30 mouse cellular contexts compared by ENCODE assay signal in genomic region chr6:135171736-135172135, GRCm38 (mm10). TPM values are rescaled to one million over a fixed set of nuclear protein-coding genes. Genes with fewer than 3 reads are reported as not detected.
A peak's percentile ranks its signal among the peaks of the same experiment; 100 is the strongest.
DNase-seq lines count a peak whose midpoint lies in the region; ATAC-seq and TF ChIP-seq lines count a peak whose summit lies in the region.
"Had no signal": no experiment of that assay in that cellular context is flagged by ENCODE, and none has a peak within 500 bp of the region (broad histone marks: within the 10 kb centered on the region; RNA-seq: fewer than 3 reads in every experiment).

No protein-coding gene starts in this region.

- H3K36me3 ChIP-seq in midbrain, embryonic 11.5 days (ENCODE audit: control insufficient read depth, insufficient read depth, low read length) = no peaks in the 10 kb centered on the region
- H3K36me3 ChIP-seq in midbrain, postnatal 0 days (ENCODE audit: insufficient read depth, low read length) = no peaks in the 10 kb centered on the region
- H3K36me3 ChIP-seq: embryonic facial prominence, embryonic 13.5 days; embryonic facial prominence, embryonic 15.5 days; forebrain, embryonic 15.5 days; G1E had no signal

- H3K4me1 ChIP-seq in midbrain, embryonic 11.5 days (ENCODE audit: control insufficient read depth, insufficient read depth, low read length) = peaks cover 5% of the 10 kb centered on the region; the same call in 1 of the 2 replicates
- H3K4me1 ChIP-seq in midbrain, postnatal 0 days (ENCODE audit: insufficient read depth, low read length) = 0 out of 2 replicates have a peak, but pooled peaks cover 3% of the 10 kb centered on the region

- H3K27me3 ChIP-seq in midbrain, embryonic 11.5 days (ENCODE audit: control insufficient read depth, insufficient read depth, low read length) = no peaks in the 10 kb centered on the region
- no peaks in the 10 kb centered on the region for H3K27me3 ChIP-seq in midbrain, postnatal 0 days (ENCODE audit: insufficient read depth, low read length)
- H3K27me3 ChIP-seq: CH12.LX; embryonic facial prominence, embryonic 13.5 days; embryonic facial prominence, embryonic 15.5 days; forebrain, embryonic 13.5 days; forebrain, embryonic 15.5 days had no signal

- WGBS in midbrain, embryonic 11.5 days = 66% methylated on average over 14 of the region's 14 CpGs
- 60% methylated on average over 14 of the region's 14 CpGs for WGBS in midbrain, postnatal 0 days

- peak; percentile 80 for DNase-seq in midbrain, embryonic 11.5 days (ENCODE audit: low spot score, missing footprints)
- no peak for DNase-seq in midbrain, postnatal 0 days (ENCODE audit: low spot score)
- peak; percentile 40 for DNase-seq in R1 (ENCODE audit: low read depth, low spot score)
- DNase-seq in spleen, adult 18-20 months = no peak
- no peak for DNase-seq in heart, adult 11 months
- DNase-seq: adrenal gland, adult 2 months; adrenal gland, postnatal 10 days; adrenal gland, postnatal 25 days; B cell, adult 2 months; cerebellum, adult 11 months; cerebellum, adult 18-20 months; cerebellum, adult 8-10 months; cerebellum, adult 9-11 months; cerebellum, postnatal 14 days; cerebellum, postnatal 36 days; embryo, embryonic 11 days; forebrain, postnatal 0 days had no signal

- TF ChIP-seq CTCF in midbrain, postnatal 0 days (IDR thresholded peaks at IDR 0.05) = no peak

- no peak overlapping the region for H3K4me3 ChIP-seq in midbrain, embryonic 11.5 days (ENCODE audit: low read depth, low read length)
- H3K4me3 ChIP-seq in midbrain, postnatal 0 days (ENCODE audit: low read depth, low read length) = no peak overlapping the region
- H3K4me3 ChIP-seq: embryonic facial prominence, embryonic 13.5 days; embryonic facial prominence, embryonic 15.5 days; erythroblast, embryonic 14.5 days; forebrain, embryonic 13.5 days; forebrain, embryonic 15.5 days had no signal

- H3K9ac ChIP-seq in midbrain, embryonic 11.5 days (ENCODE audit: low read length) = no peak overlapping the region
- no peak overlapping the region for H3K9ac ChIP-seq in midbrain, postnatal 0 days (replicated peaks; ENCODE audit: low read length, poor library complexity, severe bottlenecking)
- H3K9ac ChIP-seq: embryonic facial prominence, embryonic 13.5 days; embryonic facial prominence, embryonic 15.5 days; forebrain, embryonic 13.5 days; forebrain, embryonic 15.5 days; forebrain, postnatal 0 days had no signal

- no peak for ATAC-seq in midbrain, embryonic 11.5 days (ENCODE audit: low FRiP score)
- ATAC-seq in midbrain, postnatal 0 days (ENCODE audit: low FRiP score) = no peak
- ATAC-seq: CD4-positive, CD25-positive, alpha-beta regulatory T cell, adult 4 months; forebrain, embryonic 13.5 days; forebrain, embryonic 15.5 days; forebrain, postnatal 0 days had no signal

- H3K9me3 ChIP-seq in midbrain, embryonic 11.5 days (ENCODE audit: control insufficient read depth, low read length) = no peaks in the 10 kb centered on the region
- H3K9me3 ChIP-seq in midbrain, postnatal 0 days (ENCODE audit: low read length) = no peaks in the 10 kb centered on the region
- H3K9me3 ChIP-seq: embryonic facial prominence, embryonic 13.5 days; embryonic facial prominence, embryonic 15.5 days; forebrain, embryonic 13.5 days; forebrain, embryonic 15.5 days had no signal

- no peak overlapping the region for H3K27ac ChIP-seq in midbrain, embryonic 11.5 days (ENCODE audit: low read depth, low read length)
- no peak overlapping the region for H3K27ac ChIP-seq in midbrain, postnatal 0 days (ENCODE audit: low read depth, low read length)
- H3K27ac ChIP-seq: embryonic facial prominence, embryonic 13.5 days; embryonic facial prominence, embryonic 15.5 days; forebrain, embryonic 13.5 days; forebrain, embryonic 15.5 days had no signal

- H3K4me2 ChIP-seq in midbrain, embryonic 11.5 days = no peak overlapping the region
- no peak overlapping the region for H3K4me2 ChIP-seq in midbrain, postnatal 0 days (ENCODE audit: low read depth, low read length, poor library complexity, severe bottlenecking)
- H3K4me2 ChIP-seq: embryonic facial prominence, embryonic 13.5 days; embryonic facial prominence, embryonic 15.5 days; forebrain, embryonic 13.5 days; forebrain, embryonic 15.5 days had no signal

RNA-seq across cellular contexts. Expression of gene Fam234b, which starts 26.0 kb away (rescaled TPM):
- 29.3 and 33.0 TPM in 2 replicates for polyA plus RNA-seq in midbrain, embryonic 11.5 days (2014; fragmentation: Nextera tagmentation; extraction: Ambion mirVana)
- 90.5 and 106 TPM in 2 replicates for total RNA-seq in midbrain, postnatal 0 days (2014; rRNA removed)
- 114 and 119 TPM in 2 replicates for polyA plus RNA-seq in midbrain, postnatal 0 days (2015; fragmentation: Nextera tagmentation; extraction: Ambion mirVana)

RNA-seq across cellular contexts. Expression of gene Hebp1, which starts 26.1 kb away (rescaled TPM):
- polyA plus RNA-seq in midbrain, embryonic 11.5 days (2014; fragmentation: Nextera tagmentation; extraction: Ambion mirVana) = 1.8 and 2.9 TPM in 2 replicates
- 8.9 and 10.6 TPM in 2 replicates for total RNA-seq in midbrain, postnatal 0 days (2014; rRNA removed)
- polyA plus RNA-seq in midbrain, postnatal 0 days (2015; fragmentation: Nextera tagmentation; extraction: Ambion mirVana) = 8.7 and 9.2 TPM in 2 replicates
- total RNA-seq: CH12.LX had no signal

RNA-seq across cellular contexts. Expression of gene Gprc5d, which starts 53.7 kb away (rescaled TPM):
- not detected in 2 replicates for polyA plus RNA-seq in midbrain, embryonic 11.5 days (2014; fragmentation: Nextera tagmentation; extraction: Ambion mirVana)
- not detected in 2 replicates for total RNA-seq in midbrain, postnatal 0 days (2014; rRNA removed)
- polyA plus RNA-seq in midbrain, postnatal 0 days (2015; fragmentation: Nextera tagmentation; extraction: Ambion mirVana) = 0.27 TPM in 1 of 2 replicates, not detected in the other
- total RNA-seq: adrenal gland, adult 2 months; adrenal gland, postnatal 10 days; adrenal gland, postnatal 25 days; adrenal gland, postnatal 4 days; CH12.LX; common myeloid progenitor, adult 5-6 weeks; forebrain, postnatal 0 days; G1E had no signal
- polyA plus RNA-seq: adrenal gland, adult 2 months; brain, embryonic 14.5 days; CD4-positive, CD25-positive, alpha-beta regulatory T cell, adult 4 months; embryonic facial prominence, embryonic 11.5 days; embryonic facial prominence, embryonic 13.5 days; forebrain, embryonic 11.5 days; forebrain, embryonic 13.5 days; forebrain, embryonic 15.5 days; G1E had no signal

Comparison
In these comparisons a context has a peak if more than half of its experiments do, and no peak if none do; other contexts are left out.
1. DNase-seq: peak in midbrain, embryonic 11.5 days (single experiment) and R1 (single experiment); none in midbrain, postnatal 0 days (single experiment), spleen, adult 18-20 months (0 of 2) and heart, adult 11 months (single experiment).